Mouse (Mus musculus): ENCODE measurements around the gene Rnf6. TPM values are rescaled to one million over a fixed set of nuclear protein-coding genes. Genes with fewer than 3 reads are reported as not detected.

Gene Rnf6
- 26.7 and 30.8 TPM in 2 replicates for polyA plus RNA-seq (2015; fragmentation: Nextera tagmentation; extraction: Ambion mirVana)

- Histone ChIP-seq H3K9ac (peak within 1 kb of the TSS; percentile 80), H3K4me2 (peak within 1 kb of the TSS; percentile 68), H3K4me3 (peak within 1 kb of the TSS; percentile 74), H3K27me3 (no peaks in the 10 kb centered on the region), H3K27ac (replicated peaks) (peak within 1 kb of the TSS; percentile 98), H3K36me3 (peaks cover 29% of the 10 kb centered on the region), H3K4me1 (replicated peaks) (peaks cover 21% of the 10 kb centered on the region), H3K9me3 (no peaks in the 10 kb centered on the region)
- peak; percentile 99 for ATAC-seq (ENCODE audit: low FRiP score, low read depth)
- WGBS = under 1% methylated on average over 67 of the region's 67 CpGs
Observed at GRCm38 (mm10) chr5:146220879-146221714, at the start of gene Rnf6. Rnf6 (minus strand) TSS chr5:146221555.

GRCm38 (mm10) chr5:146270593-146270992, 49.2 kb upstream of the Rnf6 start:
- no peaks in the 10 kb centered on the region for H3K9me3 ChIP-seq

GRCm38 (mm10) chr5:146267776-146268175, 46.4 kb upstream of the Rnf6 start:
- 88% methylated on average over 7 of the region's 7 CpGs for WGBS
- Histone ChIP-seq H3K36me3 (peaks cover 5% of the 10 kb centered on the region; the same call in 1 of the 2 replicates), H3K27ac (replicated peaks) (no peak overlapping the region), H3K4me1 (replicated peaks) (no peaks in the 10 kb centered on the region), H3K27me3 (no peaks in the 10 kb centered on the region), H3K4me3 (no peak overlapping the region), H3K9me3 (no peaks in the 10 kb centered on the region), H3K9ac (no peak overlapping the region), H3K4me2 (no peak overlapping the region)
- no peak for ATAC-seq (ENCODE audit: low FRiP score, low read depth)

More at GRCm38 (mm10) chr5:146270593-146270992, 49.2 kb upstream of the Rnf6 start:
- Histone ChIP-seq H3K4me2 (no peak overlapping the region), H3K27ac (replicated peaks) (no peak overlapping the region), H3K27me3 (no peaks in the 10 kb centered on the region), H3K4me1 (replicated peaks) (no peaks in the 10 kb centered on the region), H3K36me3 (peaks cover 9% of the 10 kb centered on the region; the same call in 1 of the 2 replicates), H3K4me3 (no peak overlapping the region), H3K9ac (no peak overlapping the region)
- ATAC-seq (ENCODE audit: low FRiP score, low read depth) = no peak
- WGBS = 80% methylated on average over 9 of the region's 9 CpGs

DNA sequence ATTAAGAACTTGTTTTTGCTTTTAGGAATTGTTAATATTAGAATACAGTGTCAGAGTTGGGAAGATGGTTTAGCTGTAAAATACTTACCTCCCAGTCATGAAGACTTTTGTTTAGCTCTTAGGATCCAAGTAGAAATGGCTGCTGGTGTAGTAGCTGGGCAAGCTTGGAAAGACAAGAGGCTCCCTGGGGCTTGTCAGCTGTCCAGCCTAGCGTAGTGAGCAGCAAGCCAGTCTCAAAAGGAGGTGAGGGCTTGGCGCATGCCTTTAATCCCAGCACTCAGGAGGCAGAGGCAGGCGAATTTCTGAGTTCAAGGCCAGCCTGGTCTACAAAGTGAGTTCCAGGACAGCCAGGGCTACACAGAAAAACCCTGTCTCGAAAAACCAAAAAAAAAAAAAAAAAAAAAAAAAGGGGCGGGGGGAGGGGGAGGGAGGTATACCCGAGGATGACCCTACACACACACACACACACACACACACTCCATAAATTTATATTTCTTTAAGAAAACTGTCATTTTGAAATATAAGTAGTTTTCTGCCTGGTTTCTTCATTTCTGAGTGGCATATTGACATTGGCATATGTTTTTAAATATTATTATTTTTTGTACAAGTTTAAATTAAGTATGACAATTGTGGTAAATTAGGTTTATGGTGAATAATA, 44.7 kb upstream of the Rnf6 start:
- no peak overlapping the region for H3K27ac ChIP-seq (replicated peaks)
- no peak for ATAC-seq (ENCODE audit: low FRiP score, low read depth)
- H3K4me1 ChIP-seq (replicated peaks) = no peaks in the 10 kb centered on the region
- H3K9me3 ChIP-seq = no peaks in the 10 kb centered on the region
- H3K27me3 ChIP-seq = no peaks in the 10 kb centered on the region
- 72% methylated on average over 5 of the region's 6 CpGs for WGBS
- H3K9ac ChIP-seq = no peak overlapping the region
- H3K4me2 ChIP-seq = no peak overlapping the region
- H3K4me3 ChIP-seq = no peak overlapping the region
- 0 out of 2 replicates have a peak, but pooled peaks cover 5% of the 10 kb centered on the region for H3K36me3 ChIP-seq

GRCm38 (mm10) chr5:146260003-146260402, 38.6 kb upstream of the Rnf6 start:
- H3K9me3 ChIP-seq = no peaks in the 10 kb centered on the region
- H3K27ac ChIP-seq (replicated peaks) = no peak overlapping the region
- H3K36me3 ChIP-seq = 0 out of 2 replicates have a peak, but pooled peaks cover 3% of the 10 kb centered on the region
- no peak overlapping the region for H3K4me2 ChIP-seq
- no peaks in the 10 kb centered on the region for H3K4me1 ChIP-seq (replicated peaks)
- H3K9ac ChIP-seq = no peak overlapping the region
- no peaks in the 10 kb centered on the region for H3K27me3 ChIP-seq
- 57% methylated on average over 9 of the region's 9 CpGs for WGBS
- no peak overlapping the region for H3K4me3 ChIP-seq
- no peak for ATAC-seq (ENCODE audit: low FRiP score, low read depth)

- no peaks in the 10 kb centered on the region for H3K9me3 ChIP-seq
- H3K27me3 ChIP-seq = no peaks in the 10 kb centered on the region
- H3K4me2 ChIP-seq = no peak overlapping the region
- H3K9ac ChIP-seq = no peak overlapping the region
- no peak overlapping the region for H3K4me3 ChIP-seq
- no peaks in the 10 kb centered on the region for H3K36me3 ChIP-seq
- H3K27ac ChIP-seq (replicated peaks) = no peak overlapping the region
- 76% methylated on average over 5 of the region's 5 CpGs for WGBS
- H3K4me1 ChIP-seq (replicated peaks) = no peaks in the 10 kb centered on the region
- ATAC-seq (ENCODE audit: low FRiP score, low read depth) = no peak
Observed at GRCm38 (mm10) chr5:146253644-146254043, 32.3 kb upstream of the Rnf6 start.

- Histone ChIP-seq H3K27ac (replicated peaks) (no peak overlapping the region), H3K36me3 (no peaks in the 10 kb centered on the region), H3K9me3 (no peaks in the 10 kb centered on the region), H3K4me3 (no peak overlapping the region), H3K27me3 (no peaks in the 10 kb centered on the region), H3K4me2 (no peak overlapping the region), H3K9ac (no peak overlapping the region), H3K4me1 (replicated peaks) (no peaks in the 10 kb centered on the region)
- no peak for ATAC-seq (ENCODE audit: low FRiP score, low read depth)
- WGBS = 86% methylated on average over 5 of the region's 5 CpGs
Observed at GRCm38 (mm10) chr5:146251663-146252429, 30.5 kb upstream of the Rnf6 start.

- Histone ChIP-seq H3K27me3 (no peaks in the 10 kb centered on the region), H3K4me2 (no peak overlapping the region)
Observed at GRCm38 (mm10) chr5:146250369-146251075, 29.2 kb upstream of the Rnf6 start.

DNA sequence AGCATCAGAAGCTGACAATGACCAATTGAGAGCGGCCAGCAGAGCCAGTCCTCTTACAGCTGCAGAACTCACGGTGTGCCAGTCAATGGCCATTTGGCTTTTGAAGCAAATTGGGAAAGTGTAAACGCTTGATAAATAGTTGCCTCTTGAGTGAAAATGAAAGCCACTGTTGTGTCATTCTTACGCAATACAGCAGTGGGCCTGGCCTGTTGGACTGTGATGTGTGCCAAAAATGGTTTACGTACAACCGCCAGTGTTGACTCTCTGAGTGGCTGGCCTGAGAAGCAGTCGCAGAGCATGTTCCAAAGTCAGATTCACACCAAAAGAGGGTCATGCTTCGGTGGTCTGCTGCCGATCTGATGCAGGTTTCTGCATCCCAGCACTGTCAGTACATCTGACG, 27.4 kb upstream of the Rnf6 start:
- Histone ChIP-seq H3K4me3 (no peak overlapping the region), H3K27me3 (no peaks in the 10 kb centered on the region), H3K4me1 (replicated peaks) (no peaks in the 10 kb centered on the region), H3K36me3 (no peaks in the 10 kb centered on the region), H3K27ac (replicated peaks) (no peak overlapping the region), H3K9ac (no peak overlapping the region), H3K4me2 (no peak overlapping the region), H3K9me3 (no peaks in the 10 kb centered on the region)
- ATAC-seq (ENCODE audit: low FRiP score, low read depth) = no peak
- 85% methylated on average over 10 of the region's 10 CpGs for WGBS

More at GRCm38 (mm10) chr5:146250369-146251075, 29.2 kb upstream of the Rnf6 start:
- H3K27ac ChIP-seq (replicated peaks) = no peak overlapping the region
- H3K4me1 ChIP-seq (replicated peaks) = no peaks in the 10 kb centered on the region
- no peaks in the 10 kb centered on the region for H3K9me3 ChIP-seq
- no peak overlapping the region for H3K4me3 ChIP-seq
- WGBS = 94% methylated on average over 12 of the region's 12 CpGs
- ATAC-seq (ENCODE audit: low FRiP score, low read depth) = no peak
- no peaks in the 10 kb centered on the region for H3K36me3 ChIP-seq
- H3K9ac ChIP-seq = no peak overlapping the region

DNA sequence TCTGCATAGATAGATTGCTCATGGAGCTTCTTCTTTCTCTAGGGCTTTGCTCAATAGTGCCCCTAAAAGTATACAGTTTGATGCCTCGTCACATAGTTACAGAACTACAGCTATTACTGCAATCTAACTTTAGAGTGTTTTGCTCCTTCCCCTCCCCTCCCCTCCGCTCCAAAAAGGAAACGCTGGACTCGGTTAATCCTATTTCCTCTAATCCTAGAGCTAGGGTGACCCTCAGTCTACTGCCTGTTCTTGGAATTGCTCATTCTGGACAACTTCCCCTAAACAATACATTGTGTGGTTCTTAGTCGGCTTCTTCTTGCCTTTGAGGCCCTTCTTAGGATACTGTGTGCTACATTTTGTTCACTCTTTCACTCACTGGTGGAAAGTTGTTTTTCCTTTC, 26.4 kb upstream of the Rnf6 start:
- Histone ChIP-seq H3K27ac (replicated peaks) (no peak overlapping the region), H3K36me3 (no peaks in the 10 kb centered on the region), H3K4me3 (no peak overlapping the region), H3K4me1 (replicated peaks) (no peaks in the 10 kb centered on the region), H3K4me2 (no peak overlapping the region), H3K9ac (no peak overlapping the region), H3K27me3 (no peaks in the 10 kb centered on the region), H3K9me3 (no peaks in the 10 kb centered on the region)
- ATAC-seq (ENCODE audit: low FRiP score, low read depth) = no peak
- WGBS = 74% methylated on average over 5 of the region's 5 CpGs

DNA sequence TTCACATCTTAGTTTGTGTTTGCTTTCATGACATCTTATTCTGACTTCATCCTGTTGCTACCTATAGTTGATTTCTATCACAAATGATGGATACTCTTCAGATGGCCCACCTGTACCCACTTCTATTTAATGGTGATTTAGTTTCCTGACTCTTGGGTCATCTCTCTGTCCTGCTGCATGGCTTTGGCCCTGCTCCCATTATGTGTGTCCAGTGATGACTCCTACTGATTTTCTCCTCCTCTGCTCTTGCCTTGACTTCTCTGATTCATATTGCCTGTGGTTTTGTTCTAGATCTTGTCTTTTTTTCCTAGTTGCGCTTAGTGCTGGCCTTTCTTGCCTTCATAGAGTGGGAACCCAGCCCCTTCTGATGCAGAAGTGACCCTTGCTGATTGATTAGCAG, 25.0 kb upstream of the Rnf6 start:
- Histone ChIP-seq H3K4me1 (replicated peaks) (no peaks in the 10 kb centered on the region), H3K27ac (replicated peaks) (no peak overlapping the region), H3K36me3 (no peaks in the 10 kb centered on the region), H3K27me3 (no peaks in the 10 kb centered on the region), H3K9ac (no peak overlapping the region), H3K4me3 (no peak overlapping the region), H3K4me2 (no peak overlapping the region), H3K9me3 (no peaks in the 10 kb centered on the region)
- no peak for ATAC-seq (ENCODE audit: low FRiP score, low read depth)
- 92% methylated on average over 1 of the region's 1 CpGs for WGBS

Measured in hindbrain, embryonic 15.5 days (tissue).